Mouse (Mus musculus) embryonic stem cell, embryonic (primary cell): ENCODE data around the gene Sfxn2.

Source experiments
- CTCF ChIA-PET, 4 experiments: fragments of 300-600 bp in 2 of 4; fragments of 350-600 bp in 2 of 4; sonication (Branson Sonifier 250); formaldehyde crosslinking; loops; one replicate each; lab custom pipeline; 2022; ENCODE audit warnings: inconsistent platforms in 2 of 4; lab: Charles Lee
- POLR2A ChIA-PET, 4 experiments: fragments of 300-600 bp in 2 of 4; fragments of 350-600 bp in 2 of 4; sonication (Branson Sonifier 250); formaldehyde crosslinking; loops; one replicate each; lab custom pipeline; 2022; ENCODE audit warnings: antibody characterized with exemption in 4 of 4, inconsistent platforms in 1 of 4; lab: Charles Lee

The Sfxn2 gene

DNA sequence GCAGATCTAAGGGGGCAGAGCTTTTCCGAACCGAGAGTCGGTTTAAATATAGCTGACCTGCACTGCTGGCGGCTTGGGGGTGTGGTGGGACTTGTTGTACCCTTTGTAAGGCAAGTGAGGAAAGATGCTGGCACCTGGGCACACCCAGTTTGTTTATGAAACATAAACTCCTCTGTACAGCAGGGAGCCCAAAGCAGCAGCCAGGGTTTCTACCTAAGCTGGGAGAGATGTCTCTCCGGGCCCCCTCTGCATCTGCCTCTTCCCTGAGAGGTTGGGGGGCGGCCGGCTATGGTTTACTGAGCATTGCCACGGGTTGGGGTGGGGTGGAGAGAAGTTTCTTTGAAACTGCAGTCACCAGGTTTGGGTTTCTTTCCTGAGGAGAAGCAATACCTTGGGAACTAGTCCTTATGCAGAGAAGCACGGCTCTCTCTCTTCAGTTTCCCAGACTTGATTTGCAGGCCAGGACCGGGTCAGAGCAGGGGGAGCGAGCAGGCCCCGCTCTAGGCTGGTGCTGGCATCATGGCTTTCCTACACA lies 49.6 kb downstream of the Sfxn2 start:
- ChIA-PET CTCF (interaction anchor here (0.6 to 1.5 kb wide), 7 partner anchors 14 to 1260 kb away, joined by 3 to 18 read pairs (median 3); no protein-coding TSS in a partner anchor), POLR2A (interaction anchor here in 2 of 4 experiments (0.6 to 10.2 kb wide), 15 partner anchors 8 to 103 kb away, joined by 3 to 48 read pairs (median 4); partner anchors contain the start of gene Borcs7 (in 2 of the 2))

DNA sequence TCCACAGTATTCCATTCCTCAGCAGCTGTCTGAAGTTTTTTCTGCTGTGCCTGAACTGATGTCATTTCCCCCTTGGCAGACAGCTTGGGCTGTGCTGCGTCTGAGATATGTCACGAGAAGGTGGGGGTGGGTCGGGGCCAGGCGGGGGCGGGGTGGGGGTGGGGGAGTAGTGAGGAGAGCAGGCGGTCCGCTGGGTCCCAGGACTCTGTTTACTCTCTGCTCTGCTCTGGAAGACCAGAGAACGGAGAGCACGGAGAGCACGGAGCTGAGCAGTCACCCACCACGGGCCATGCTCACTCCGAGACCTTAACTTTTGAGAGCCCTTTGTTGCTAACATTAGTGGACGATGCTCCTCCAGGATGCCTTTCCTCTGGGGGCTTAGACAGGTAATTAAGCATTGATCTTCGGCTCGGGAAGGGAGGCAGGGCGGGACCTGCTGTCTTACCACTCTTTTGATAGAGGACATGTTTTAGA lies 50.1 kb downstream of the Sfxn2 start:
- ChIA-PET POLR2A (interaction anchor here in 2 of 4 experiments (1.2 to 10.2 kb wide), 10 partner anchors 8 to 67 kb away, joined by 3 to 48 read pairs (median 4); partner anchors contain the start of gene Borcs7 (in 2 of the 2)), CTCF (interaction anchor here in 3 of 4 experiments (0.6 to 1.5 kb wide), 5 partner anchors 35 to 289 kb away, joined by 3 to 4 read pairs (median 3); no protein-coding TSS in a partner anchor)

DNA sequence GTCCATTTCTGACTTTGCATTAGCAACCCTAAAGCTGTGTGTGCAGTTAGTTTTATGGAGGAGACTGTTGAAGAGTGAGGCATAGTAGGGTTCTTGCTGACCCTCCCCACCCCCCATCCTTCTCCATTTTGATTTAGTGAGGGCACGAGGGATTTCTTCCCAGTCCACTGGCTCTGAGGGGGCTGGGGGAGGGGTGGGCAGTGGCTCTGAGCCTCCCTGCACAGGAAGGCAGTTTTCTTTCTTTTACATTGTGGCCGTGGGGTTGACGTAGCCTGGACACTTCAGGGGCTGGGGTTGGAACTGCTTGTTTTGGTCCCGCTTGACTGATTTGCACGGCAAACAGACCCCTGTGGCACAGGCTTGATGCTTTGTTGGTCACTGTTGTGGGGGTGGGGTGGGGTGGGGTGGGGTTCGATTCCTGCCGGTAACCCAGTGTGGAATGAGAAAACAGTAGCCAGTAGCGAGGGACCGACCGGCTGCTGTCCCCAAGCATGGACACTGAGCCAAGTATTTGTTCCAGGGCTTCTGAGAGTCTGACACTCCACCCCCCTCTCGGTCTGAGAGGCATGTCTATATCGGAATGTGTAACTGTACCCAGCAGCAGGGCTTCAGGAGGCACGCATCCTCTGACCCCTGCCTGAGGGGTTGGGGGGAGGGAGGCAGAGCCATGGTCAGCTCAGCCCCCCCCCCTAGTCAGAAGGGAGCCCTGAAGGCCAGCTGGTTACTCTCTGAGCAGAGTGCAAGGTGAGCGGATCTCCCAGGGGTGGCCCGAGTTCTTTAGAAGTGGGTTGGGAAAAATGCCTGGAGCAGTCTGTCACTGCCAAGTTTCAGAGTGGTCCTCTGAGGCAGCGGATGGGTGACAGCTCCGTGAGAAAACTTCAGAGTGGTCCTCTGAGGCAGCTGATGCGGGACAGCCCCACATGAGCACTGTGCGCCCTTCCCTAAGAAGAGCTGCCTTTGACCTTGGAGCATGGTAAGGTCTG lies 50.9 kb downstream of the Sfxn2 start:
- POLR2A ChIA-PET = interaction anchor here in 3 of 4 experiments (0.5 to 10.2 kb wide), 9 partner anchors 10 to 227 kb away, joined by 3 to 48 read pairs (median 3); partner anchors contain the start of gene Sufu (in 1 of the 3)
- CTCF ChIA-PET = interaction anchor here (0.6 to 1.5 kb wide), 5 partner anchors 11 to 189 kb away, joined by 3 to 4 read pairs (median 4); no protein-coding TSS in a partner anchor

DNA sequence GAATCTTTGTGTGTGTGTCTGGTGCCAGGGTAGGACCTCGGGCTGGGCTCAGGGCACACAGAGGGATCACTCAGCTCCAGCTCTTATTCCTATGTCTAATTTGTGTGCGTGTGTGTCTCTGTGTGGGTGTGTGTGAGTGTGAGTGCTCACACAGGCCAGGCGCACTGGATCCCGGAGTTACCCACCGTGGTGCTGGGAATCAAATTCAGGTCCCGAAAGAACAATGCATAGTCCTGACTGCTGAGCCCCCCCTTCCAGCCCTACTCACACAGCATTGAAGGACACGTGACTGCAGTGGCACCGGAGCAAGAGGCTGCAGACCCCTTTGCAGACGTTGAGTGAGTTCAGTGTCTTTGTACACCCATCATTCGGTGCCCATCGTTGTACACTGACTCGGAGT lies 51.9 kb downstream of the Sfxn2 start:
- CTCF ChIA-PET = interaction anchor here in 1 of 4 experiments (0.7 to 1.3 kb wide), 2 partner anchors 17 to 38 kb away, joined by 3 to 4 read pairs; no protein-coding TSS in a partner anchor

DNA sequence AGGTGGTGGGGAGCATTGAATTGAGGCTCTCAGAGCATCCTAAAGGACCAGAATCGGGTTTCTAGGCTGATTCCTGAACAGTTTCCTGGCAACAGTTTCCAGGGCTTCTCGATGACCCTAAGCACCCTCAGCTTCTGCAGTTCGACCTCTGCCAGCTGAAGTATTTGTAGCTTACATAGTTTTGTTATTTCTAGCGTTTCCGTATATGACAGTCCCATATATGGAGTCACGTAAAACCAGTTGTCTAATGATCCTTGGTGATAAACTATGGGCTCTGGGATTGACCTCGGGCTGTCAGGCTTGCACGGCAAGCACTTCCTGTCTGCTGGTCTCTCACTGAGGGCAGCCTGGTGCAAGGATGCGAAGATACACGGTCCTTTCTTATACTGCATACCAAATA lies 52.4 kb downstream of the Sfxn2 start:
- CTCF ChIA-PET = interaction anchor here in 1 of 4 experiments (0.7 to 1.3 kb wide), 2 partner anchors 17 to 38 kb away, joined by 3 to 4 read pairs; no protein-coding TSS in a partner anchor
- POLR2A ChIA-PET = interaction anchor here in 2 of 4 experiments (0.6 to 10.2 kb wide), 6 partner anchors 9 to 286 kb away, joined by 3 to 48 read pairs (median 3); no protein-coding TSS in a partner anchor

More for the DNA sequence above, 51.9 kb downstream of the Sfxn2 start:
- POLR2A ChIA-PET = interaction anchor here in 3 of 4 experiments (0.5 to 10.2 kb wide), 9 partner anchors 10 to 228 kb away, joined by 3 to 48 read pairs (median 3); partner anchors contain the start of gene Sufu (in 1 of the 3)

- POLR2A ChIA-PET = interaction anchor here in 1 of 4 experiments (0.7 kb wide), 1 partner anchor 13 kb away, joined by 5 read pairs; no protein-coding TSS in a partner anchor
- CTCF ChIA-PET = interaction anchor here in 1 of 4 experiments (0.5 to 1.4 kb wide), 2 partner anchors 21 to 1267 kb away, joined by 3 to 4 read pairs; no protein-coding TSS in a partner anchor
Observed at GRCm38 (mm10) chr19:46628403-46628802, 55.2 kb downstream of the Sfxn2 start.

DNA sequence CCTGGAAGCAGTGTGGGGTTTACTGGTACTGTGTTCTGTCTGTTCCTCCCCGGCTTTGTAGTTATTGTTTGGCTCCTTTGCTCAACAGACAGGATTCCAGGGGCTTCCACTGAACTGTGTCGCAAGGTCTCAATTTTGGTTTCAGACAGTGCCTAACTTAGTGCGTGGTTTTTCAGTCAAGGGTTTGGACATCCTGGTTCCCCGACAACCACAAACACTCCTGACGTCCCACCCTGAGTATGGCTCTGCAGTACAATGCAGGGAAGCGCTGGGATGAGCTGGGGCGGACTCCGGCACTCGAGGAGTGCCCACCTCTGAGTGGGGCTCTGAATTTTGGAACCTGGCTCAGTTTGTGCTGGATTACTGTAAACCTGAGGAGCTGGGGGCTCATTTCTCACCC lies 56.6 kb downstream of the Sfxn2 start:
- CTCF ChIA-PET = interaction anchor here in 1 of 4 experiments (0.7 kb wide), 1 partner anchor 28 kb away, joined by 3 read pairs; no protein-coding TSS in a partner anchor
- POLR2A ChIA-PET = interaction anchor here in 3 of 4 experiments (0.5 to 2.6 kb wide), 12 partner anchors 10 to 273 kb away, joined by 3 to 12 read pairs (median 4); no protein-coding TSS in a partner anchor

- POLR2A ChIA-PET = interaction anchor here in 3 of 4 experiments (0.6 to 2.6 kb wide), 16 partner anchors 9 to 322 kb away, joined by 3 to 12 read pairs (median 3); partner anchors contain the start of gene Wbp1l (in 1 of the 3)
- CTCF ChIA-PET = interaction anchor here in 1 of 4 experiments (0.6 kb wide), 1 partner anchor 194 kb away, joined by 4 read pairs; no protein-coding TSS in a partner anchor
Observed at GRCm38 (mm10) chr19:46631637-46632036, 58.5 kb downstream of the Sfxn2 start.

DNA sequence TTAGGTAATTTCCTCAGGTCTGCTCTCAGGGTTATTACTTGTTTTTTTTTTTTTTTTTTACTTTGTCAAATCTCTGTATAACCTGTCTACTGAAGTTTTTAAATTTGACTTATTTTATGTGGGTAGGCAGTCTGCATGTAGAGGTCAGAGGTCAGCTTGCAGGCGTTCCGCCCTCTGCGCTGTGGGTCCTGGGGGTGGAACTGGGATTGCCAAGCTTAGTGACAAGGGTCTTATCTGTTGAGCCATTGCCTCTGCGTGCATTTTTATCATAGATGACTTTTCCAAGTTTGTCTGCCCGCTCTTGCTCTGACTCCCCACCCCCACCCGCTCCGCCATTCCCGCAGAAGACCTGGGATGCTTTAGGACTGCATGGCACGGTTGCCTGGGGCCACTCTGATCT lies 62.6 kb downstream of the Sfxn2 start:
- ChIA-PET POLR2A (interaction anchor here in 2 of 4 experiments (0.7 to 1.8 kb wide), 6 partner anchors 11 to 110 kb away, joined by 3 to 6 read pairs (median 4); no protein-coding TSS in a partner anchor), CTCF (interaction anchor here (1.0 to 1.6 kb wide), 4 partner anchors 22 to 48 kb away, joined by 3 to 4 read pairs (median 3); no protein-coding TSS in a partner anchor)

GRCm38 (mm10) chr19:46637598-46637997 lies 64.4 kb downstream of the Sfxn2 start:
- ChIA-PET CTCF (no interaction called here), POLR2A (no interaction called here)

DNA sequence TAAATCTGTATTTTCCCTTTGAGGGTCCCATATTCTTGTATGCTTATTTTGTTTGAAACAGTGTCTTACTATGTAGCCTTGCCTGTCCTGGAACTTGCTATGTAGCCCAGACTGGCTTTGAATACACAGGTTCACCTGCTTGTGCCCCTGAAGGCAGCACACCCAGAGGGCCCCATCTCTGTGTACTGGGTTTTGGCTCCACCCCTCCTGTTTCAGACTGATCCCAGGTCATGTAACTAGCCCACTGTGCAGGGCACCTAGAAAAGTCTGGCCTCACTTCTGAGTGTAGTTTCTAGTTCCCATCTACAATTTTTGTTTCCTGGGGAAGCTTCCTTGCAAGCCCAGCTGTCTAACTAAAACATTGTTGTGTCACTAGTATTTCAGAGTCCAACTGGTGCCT lies 65.9 kb downstream of the Sfxn2 start:
- POLR2A ChIA-PET = interaction anchor here in 1 of 4 experiments (1.0 to 1.6 kb wide), 3 partner anchors 8 to 14 kb away, joined by 3 to 4 read pairs (median 3); no protein-coding TSS in a partner anchor
- CTCF ChIA-PET = no interaction called here

DNA sequence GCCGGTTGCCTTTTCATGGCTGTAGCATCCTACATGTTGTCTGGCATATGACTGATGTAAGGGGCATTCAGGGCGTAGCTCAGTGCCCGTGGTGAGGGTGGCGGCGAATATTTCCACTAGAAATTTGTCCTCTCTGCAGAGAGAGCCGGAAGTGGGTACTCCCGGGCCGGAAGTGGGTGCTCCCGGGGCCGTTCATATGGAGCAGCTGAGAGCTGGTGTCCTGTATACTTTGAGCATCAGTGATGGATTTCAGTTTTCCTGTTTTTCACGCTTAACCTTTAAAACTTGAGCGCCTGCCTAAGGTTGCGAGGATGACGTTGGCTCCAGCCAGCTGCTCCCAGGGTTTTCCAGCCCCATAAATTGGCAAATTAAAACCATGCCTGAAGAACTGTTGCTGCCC lies 66.3 kb downstream of the Sfxn2 start:
- POLR2A ChIA-PET = interaction anchor here in 2 of 4 experiments (1.0 to 1.6 kb wide), 4 partner anchors 9 to 27 kb away, joined by 3 to 4 read pairs (median 3); no protein-coding TSS in a partner anchor
- CTCF ChIA-PET = no interaction called here

- ChIA-PET POLR2A (interaction anchor here in 3 of 4 experiments (1.2 to 2.7 kb wide), 10 partner anchors 8 to 42 kb away, joined by 3 to 16 read pairs (median 6); partner anchors contain the start of gene Wbp1l (in 1 of the 3)), CTCF (interaction anchor here in 1 of 4 experiments (1.1 to 1.5 kb wide), 2 partner anchors 17 to 53 kb away, joined by 4 read pairs; no protein-coding TSS in a partner anchor)
Observed at GRCm38 (mm10) chr19:46640780-46641179, 67.6 kb downstream of the Sfxn2 start.

GRCm38 (mm10) chr19:46641420-46642085 lies 68.4 kb downstream of the Sfxn2 start:
- POLR2A ChIA-PET = interaction anchor here in 3 of 4 experiments (0.5 to 2.7 kb wide), 22 partner anchors 8 to 54 kb away, joined by 3 to 16 read pairs (median 4); partner anchors contain the start of gene Wbp1l (in 1 of the 3)

DNA sequence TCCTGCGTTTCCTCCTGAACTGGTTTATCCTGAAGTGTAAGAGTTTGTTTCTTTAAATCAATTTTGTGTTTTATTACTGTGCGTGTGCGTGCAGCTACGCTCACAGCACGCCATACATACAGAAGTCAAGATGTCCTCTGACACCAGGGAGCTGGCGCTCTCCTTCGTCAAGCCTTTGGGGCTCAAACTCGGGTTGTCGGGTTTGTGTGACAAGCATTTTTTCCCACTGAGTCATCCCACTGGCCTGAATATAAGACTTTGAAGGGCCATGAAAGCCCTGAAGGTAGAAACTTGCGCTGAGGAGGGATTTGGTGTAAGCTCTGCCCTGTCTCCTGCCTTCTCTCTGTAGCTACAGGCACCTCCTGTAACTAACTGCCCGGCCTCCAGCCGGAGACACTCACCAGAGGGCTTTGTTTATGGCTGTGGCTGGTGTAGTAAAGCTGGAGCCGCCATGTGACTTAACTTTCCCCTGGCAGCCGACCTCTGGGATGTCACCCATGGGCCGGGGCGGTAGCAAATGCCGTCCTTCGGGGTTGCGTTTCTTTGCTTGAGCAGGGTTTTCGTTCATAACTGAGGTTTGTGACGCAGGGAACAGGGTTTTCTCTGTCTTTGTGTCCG lies 69.1 kb downstream of the Sfxn2 start:
- POLR2A ChIA-PET = interaction anchor here in 3 of 4 experiments (0.6 to 2.7 kb wide), 22 partner anchors 9 to 143 kb away, joined by 3 to 16 read pairs (median 4); partner anchors contain the start of gene Wbp1l (in 1 of the 3)
- CTCF ChIA-PET = interaction anchor here in 3 of 4 experiments (0.5 to 2.0 kb wide), 11 partner anchors 10 to 234 kb away, joined by 3 to 9 read pairs (median 4); no protein-coding TSS in a partner anchor

More at GRCm38 (mm10) chr19:46641420-46642085, 68.4 kb downstream of the Sfxn2 start:
- CTCF ChIA-PET = interaction anchor here in 3 of 4 experiments (0.6 to 2.0 kb wide), 11 partner anchors 9 to 554 kb away, joined by 3 to 9 read pairs (median 4); no protein-coding TSS in a partner anchor
